Mouse (Mus musculus) cerebellum, adult 2 months (tissue): Measurements from ENCODE around the gene Zfp488. TPM values are rescaled to one million over a fixed set of nuclear protein-coding genes. Genes with fewer than 3 reads are reported as not detected.

ENCODE experiments used
- DNase-seq, 2 experiments: peaks; one replicate each; pipeline ENCODE4 v3.0.0; 2021
- H3K27ac ChIP-seq: fragments of 200-500 bp; 2 replicates; pipeline ENCODE4 v1.5.1; 2012; ENCODE audit warnings: low read length, control low read depth, inconsistent platforms; ENCODE audit not compliant: insufficient read depth
- H3K27me3 ChIP-seq: fragments of 200-500 bp; 2 replicates; pipeline ENCODE4 v1.6.1; 2012; ENCODE audit warnings: inconsistent platforms, mild to moderate bottlenecking, low read length, moderate library complexity; ENCODE audit not compliant: control insufficient read depth, insufficient read depth
- H3K4me1 ChIP-seq: fragments of 200-500 bp; 2 replicates; pipeline ENCODE4 v1.6.1; 2011; ENCODE audit warnings: low read length; ENCODE audit not compliant: control insufficient read depth, insufficient read depth
- H3K4me3 ChIP-seq: fragments of 200-500 bp; replicated peaks from 2 replicates; pipeline ENCODE3; 2011; ENCODE audit warnings: mild to moderate bottlenecking, low read depth, low read length, control low read depth; ENCODE audit not compliant: insufficient read depth
- CTCF ChIP-seq: fragments of 200-500 bp; IDR thresholded peaks from 2 replicates; pipeline ENCODE4 v1.5.1; 2011; ENCODE audit warnings: low read depth, mild to moderate bottlenecking, control low read depth, low read length, moderate library complexity, borderline replicate concordance; ENCODE audit not compliant: insufficient read depth
- POLR2A ChIP-seq: fragments of 200-500 bp; IDR thresholded peaks from 2 replicates; pipeline ENCODE4 v1.6.1; 2011; ENCODE audit warnings: low read length, control low read depth, borderline replicate concordance; ENCODE audit not compliant: insufficient read depth
- WGBS: fragments of 180-500 bp; shearing (Covaris S2); methylation state at CpG from one replicate; pipeline ENCODE4 v1.1.7; 2018; 5-methylcytosine and 5-hydroxymethylcytosine counted together
- polyA plus RNA-seq: library from polyadenylated mRNA; depleted of rRNA; stranded (reverse); fragments of >200 nt; gene quantifications from 2 replicates; pipeline ENCODE4 v1.2.3, GENCODE M21; 2012; rRNA removed

Gene Zfp488
- polyA plus RNA-seq, 1 experiment = 2.3 TPM

DNA sequence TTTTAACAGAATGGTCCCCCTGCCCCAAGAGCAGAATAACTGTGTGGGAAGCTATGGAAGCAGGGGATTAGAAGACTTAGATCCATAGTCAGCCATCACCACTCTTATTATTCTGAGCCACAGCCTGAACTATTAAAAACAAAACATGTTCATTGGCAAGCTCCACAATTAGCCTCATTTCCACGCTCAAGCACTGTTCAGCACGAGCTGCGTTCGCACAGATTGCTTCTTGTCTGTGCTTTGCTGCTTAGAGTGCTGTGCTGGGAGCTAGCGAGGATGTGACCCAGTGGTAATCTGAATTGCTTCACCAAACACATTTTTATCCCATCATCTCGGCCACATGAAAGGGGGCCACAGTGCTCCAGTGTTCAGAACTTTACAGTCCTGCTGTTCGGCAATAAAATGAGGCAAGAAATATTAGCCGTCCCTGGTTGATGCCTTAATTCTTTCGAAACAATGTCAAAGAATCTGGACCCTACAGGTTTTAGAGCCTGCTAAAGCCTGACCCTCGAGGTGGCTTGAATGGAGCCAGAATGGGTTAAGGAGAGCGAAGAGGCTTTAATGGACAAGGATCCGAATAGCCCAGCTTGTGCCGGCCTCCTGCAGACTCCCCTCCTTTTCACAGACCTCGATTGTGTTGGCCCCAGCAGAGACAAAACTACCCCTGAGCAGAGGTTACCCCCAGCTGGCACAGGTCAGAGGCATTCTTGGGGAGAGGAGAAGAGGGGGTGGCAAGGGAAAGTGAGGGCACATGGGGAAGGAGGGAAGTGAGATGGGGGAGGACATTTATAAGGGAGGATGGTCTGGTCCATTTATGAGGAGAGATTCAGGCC lies 57.6 kb downstream of the Zfp488 start:
- H3K27me3 ChIP-seq = no peaks in the 10 kb centered on the region; the same call in 1 of the 2 replicates
- DNase-seq = no peak
- no peak overlapping the region for H3K4me3 ChIP-seq
- no peaks in the 10 kb centered on the region for H3K4me1 ChIP-seq
- TF ChIP-seq POLR2A = no peak
- no peak for TF ChIP-seq CTCF
- whole genome bisulfite sequencing = 66% methylated on average over 14 of the region's 14 CpGs
- H3K27ac ChIP-seq = no peak overlapping the region

Other genes with a start within 250 kb of the Zfp488 start
- 39.3 and 59.5 TPM in 2 replicates for gene Gdf10, start 55.2 kb downstream of the Zfp488 start, polyA plus RNA-seq
- gene Gdf2, start 37.7 kb downstream of the Zfp488 start, polyA plus RNA-seq = 0.03 TPM in 1 of 2 replicates, not detected in the other
- gene Rbp3, start 24.8 kb downstream of the Zfp488 start, polyA plus RNA-seq = 0.05 TPM in 1 of 2 replicates, not detected in the other
- not detected in 2 replicates for gene Gm30083, start 36.4 kb upstream of the Zfp488 start, polyA plus RNA-seq
- gene Gm5460, start 38.0 kb upstream of the Zfp488 start, polyA plus RNA-seq = not detected in 2 replicates
- gene Antxrl, start 73.9 kb upstream of the Zfp488 start, polyA plus RNA-seq = not detected in 2 replicates
- 0.18 and 0.49 TPM in 2 replicates for gene Anxa8, start 107.2 kb upstream of the Zfp488 start, polyA plus RNA-seq
- not detected in 2 replicates for gene A630023A22Rik, start 124.0 kb upstream of the Zfp488 start, polyA plus RNA-seq
- 0.05 and 0.18 TPM in 2 replicates for gene Npy4r, start 173.7 kb upstream of the Zfp488 start, polyA plus RNA-seq
- 1.5 and 1.6 TPM in 2 replicates for gene Gprin2, start 222.9 kb upstream of the Zfp488 start, polyA plus RNA-seq
- gene Syt15, start 240.8 kb upstream of the Zfp488 start, polyA plus RNA-seq = 0.56 and 0.92 TPM in 2 replicates